Mouse (Mus musculus) bone marrow macrophage, adult 2 months (primary cell): ENCODE results near the gene Cfap54.

ENCODE experiments used
- CTCF ChIP-seq: IDR thresholded peaks from 2 replicates; pipeline ENCODE4 v1.5.1; 2012; ENCODE audit warnings: low read depth, mild to moderate bottlenecking, low read length, moderate library complexity
- POLR2A ChIP-seq: IDR thresholded peaks from 2 replicates; pipeline ENCODE4 v1.6.1; 2012; ENCODE audit warnings: mild to moderate bottlenecking, low read depth, low read length, borderline replicate concordance

DNA sequence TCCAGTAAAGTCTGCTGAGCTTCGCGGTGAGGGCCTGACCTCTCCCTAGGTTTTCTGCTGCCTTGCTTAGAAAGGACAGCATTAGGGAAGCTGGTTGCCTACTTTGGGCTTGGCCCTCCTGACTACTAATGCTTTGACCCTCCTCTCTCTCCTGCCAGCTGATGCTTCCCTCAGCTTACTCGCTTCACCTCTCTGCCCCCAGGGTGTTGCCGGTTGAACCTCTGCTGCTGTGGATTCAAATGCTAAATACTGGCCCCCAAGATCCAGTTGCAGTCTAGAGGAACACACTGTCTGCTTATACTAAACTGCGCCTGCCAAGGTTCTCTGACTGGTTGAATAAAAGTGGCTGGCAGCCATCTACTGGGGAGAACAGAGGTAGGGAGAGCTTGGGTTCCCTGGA, 263.2 kb downstream of the Cfap54 start:
- no peak for TF ChIP-seq CTCF
- no peak for TF ChIP-seq POLR2A
